Mouse (Mus musculus) cerebellum, adult 2 months (tissue): ENCODE measurements around the gene Top3a. TPM values are rescaled to one million over a fixed set of nuclear protein-coding genes. Genes with fewer than 3 reads are reported as not detected.

Source experiments
- DNase-seq, 2 experiments: peaks; one replicate each; pipeline ENCODE4 v3.0.0; 2021
- H3K27ac ChIP-seq: fragments of 200-500 bp; 2 replicates; pipeline ENCODE4 v1.5.1; 2012; ENCODE audit warnings: low read length, control low read depth, inconsistent platforms; ENCODE audit not compliant: insufficient read depth
- H3K27me3 ChIP-seq: fragments of 200-500 bp; 2 replicates; pipeline ENCODE4 v1.6.1; 2012; ENCODE audit warnings: inconsistent platforms, mild to moderate bottlenecking, low read length, moderate library complexity; ENCODE audit not compliant: control insufficient read depth, insufficient read depth
- H3K4me1 ChIP-seq: fragments of 200-500 bp; 2 replicates; pipeline ENCODE4 v1.6.1; 2011; ENCODE audit warnings: low read length; ENCODE audit not compliant: control insufficient read depth, insufficient read depth
- H3K4me3 ChIP-seq: fragments of 200-500 bp; replicated peaks from 2 replicates; pipeline ENCODE3; 2011; ENCODE audit warnings: mild to moderate bottlenecking, low read depth, low read length, control low read depth; ENCODE audit not compliant: insufficient read depth
- CTCF ChIP-seq: fragments of 200-500 bp; IDR thresholded peaks from 2 replicates; pipeline ENCODE4 v1.5.1; 2011; ENCODE audit warnings: low read depth, mild to moderate bottlenecking, control low read depth, low read length, moderate library complexity, borderline replicate concordance; ENCODE audit not compliant: insufficient read depth
- POLR2A ChIP-seq: fragments of 200-500 bp; IDR thresholded peaks from 2 replicates; pipeline ENCODE4 v1.6.1; 2011; ENCODE audit warnings: low read length, control low read depth, borderline replicate concordance; ENCODE audit not compliant: insufficient read depth
- WGBS: fragments of 180-500 bp; shearing (Covaris S2); methylation state at CpG from one replicate; pipeline ENCODE4 v1.1.7; 2018; 5-methylcytosine and 5-hydroxymethylcytosine counted together
- polyA plus RNA-seq: library from polyadenylated mRNA; depleted of rRNA; stranded (reverse); fragments of >200 nt; gene quantifications from 2 replicates; pipeline ENCODE4 v1.2.3, GENCODE M21; 2012

Top3a gene
- polyA plus RNA-seq, 1 experiment = 6.8 TPM

- H3K4me3 ChIP-seq = peak overlapping the region; percentile 30
- TF ChIP-seq POLR2A (no peak), CTCF (no peak)
- H3K27me3 ChIP-seq = no peaks in the 10 kb centered on the region
- WGBS = 20% methylated on average over 14 of the region's 14 CpGs
- no peaks in the 10 kb centered on the region for H3K4me1 ChIP-seq
- H3K27ac ChIP-seq = no peak overlapping the region
- DNase-seq = no peak
Measured at GRCm38 (mm10) chr11:60810046-60810965, 33.1 kb upstream of the Top3a start.

GRCm38 (mm10) chr11:60809546-60809945 is 32.4 kb upstream of the Top3a start:
- no peak for TF ChIP-seq CTCF
- no peak for TF ChIP-seq POLR2A
- no peaks in the 10 kb centered on the region for H3K27me3 ChIP-seq

GRCm38 (mm10) chr11:60808286-60809070 is 31.3 kb upstream of the Top3a start:
- DNase-seq = no peak
- TF ChIP-seq POLR2A (no peak), CTCF (no peak)
- no peak overlapping the region for H3K27ac ChIP-seq
- no peak overlapping the region for H3K4me3 ChIP-seq
- H3K27me3 ChIP-seq = no peaks in the 10 kb centered on the region
- 48% methylated on average over 4 of the region's 4 CpGs for WGBS
- no peaks in the 10 kb centered on the region for H3K4me1 ChIP-seq

More at GRCm38 (mm10) chr11:60809546-60809945, 32.4 kb upstream of the Top3a start:
- H3K27ac ChIP-seq = no peak overlapping the region
- H3K4me3 ChIP-seq = no peak overlapping the region
- H3K4me1 ChIP-seq = no peaks in the 10 kb centered on the region
- 66% methylated on average over 1 of the region's 1 CpGs for WGBS
- DNase-seq = no peak

DNA sequence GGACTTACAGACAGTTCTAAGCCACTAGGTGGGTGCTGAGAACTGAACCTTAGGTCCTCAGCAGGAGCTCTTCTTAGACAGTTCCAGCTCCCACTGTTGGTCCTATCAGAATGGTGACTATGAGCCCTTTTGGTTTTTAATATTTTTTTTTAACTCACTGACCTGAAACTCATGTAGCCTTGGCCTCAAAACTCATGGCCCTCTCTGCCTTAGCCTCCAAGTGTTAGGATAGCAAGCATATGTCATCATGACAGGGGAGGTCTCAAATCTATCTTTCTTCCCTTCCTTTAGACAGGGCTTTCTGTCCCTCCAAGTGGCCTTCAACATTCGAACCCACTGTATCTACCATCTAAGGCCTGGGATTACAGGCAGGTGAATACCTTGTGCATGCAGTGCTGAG is 23.7 kb upstream of the Top3a start:
- Histone ChIP-seq H3K4me1 (no peaks in the 10 kb centered on the region), H3K27ac (no peak overlapping the region), H3K4me3 (no peak overlapping the region), H3K27me3 (no peaks in the 10 kb centered on the region)
- 93% methylated on average over 1 of the region's 1 CpGs for WGBS
- TF ChIP-seq POLR2A = no peak
- TF ChIP-seq CTCF = no peak
- no peak for DNase-seq

- DNase-seq = no peak
- Histone ChIP-seq H3K4me3 (no peak overlapping the region), H3K27ac (no peak overlapping the region), H3K27me3 (no peaks in the 10 kb centered on the region), H3K4me1 (no peaks in the 10 kb centered on the region)
- TF ChIP-seq CTCF = no peak
- no peak for TF ChIP-seq POLR2A
- 81% methylated on average over 4 of the region's 4 CpGs for WGBS
Measured at GRCm38 (mm10) chr11:60799977-60800376, 22.8 kb upstream of the Top3a start.

DNA sequence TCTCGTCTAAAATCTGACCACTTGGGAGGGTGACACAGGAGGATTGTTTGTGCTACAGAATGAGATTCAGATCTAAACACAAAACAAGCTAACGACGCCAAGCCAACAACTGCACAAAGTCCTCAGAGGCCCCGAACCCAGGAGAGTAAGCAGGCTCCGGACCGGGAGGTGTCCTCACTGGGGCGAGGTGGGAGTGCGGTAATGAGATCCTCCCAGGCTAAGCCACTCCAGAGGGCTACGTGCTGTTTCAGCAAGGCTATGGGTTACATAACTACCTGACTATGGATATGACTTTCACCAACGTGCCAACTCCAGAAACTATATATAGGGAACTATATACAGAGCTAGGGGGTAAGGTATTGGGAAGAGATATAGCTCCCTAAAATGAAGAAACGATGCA is 19.2 kb upstream of the Top3a start:
- Histone ChIP-seq H3K27ac (no peak overlapping the region), H3K4me3 (no peak overlapping the region), H3K4me1 (no peaks in the 10 kb centered on the region), H3K27me3 (no peaks in the 10 kb centered on the region)
- no peak for DNase-seq
- no peak for TF ChIP-seq CTCF
- TF ChIP-seq POLR2A = no peak
- WGBS = 91% methylated on average over 11 of the region's 11 CpGs

GRCm38 (mm10) chr11:60790472-60790871 is 13.3 kb upstream of the Top3a start:
- Histone ChIP-seq H3K4me1 (no peaks in the 10 kb centered on the region), H3K27ac (no peak overlapping the region), H3K4me3 (no peak overlapping the region), H3K27me3 (no peaks in the 10 kb centered on the region)
- no peak for DNase-seq
- TF ChIP-seq POLR2A = no peak
- no peak for TF ChIP-seq CTCF
- 80% methylated on average over 2 of the region's 2 CpGs for WGBS

GRCm38 (mm10) chr11:60787595-60787994 is 10.4 kb upstream of the Top3a start:
- Histone ChIP-seq H3K4me1 (peaks cover 6% of the 10 kb centered on the region; the same call in 1 of the 2 replicates), H3K27me3 (no peaks in the 10 kb centered on the region), H3K4me3 (no peak overlapping the region), H3K27ac (no peak overlapping the region)
- WGBS = 4% methylated on average over 1 of the region's 1 CpGs
- TF ChIP-seq POLR2A (no peak), CTCF (no peak)
- DNase-seq = no peak
